Mouse (Mus musculus): Measurements from ENCODE around the gene Pdia3. TPM values are rescaled to one million over a fixed set of nuclear protein-coding genes. Genes with fewer than 3 reads are reported as not detected.

Gene Pdia3
- total and polyA plus RNA-seq, 3 experiments = 96.6 to 148 (median 145) TPM

Small RNA genes within 50 kb of the gene (microRNA-seq; reads per million reads assigned to microRNA genes)
- 0 reads per million in 2 experiments for gene Gm22953

Other genes with a start within 250 kb of the Pdia3 start
- gene Tubgcp4, start 243.1 kb upstream of the Pdia3 start, total RNA-seq (2021) = 10 to 100 TPM; 13.7 to 14.3 TPM
- 18.5 and 22.8 TPM in 2 replicates for gene Tubgcp4, start 243.1 kb upstream of the Pdia3 start, polyA plus RNA-seq (2012; rRNA removed)
- gene Zscan29, start 242.7 kb upstream of the Pdia3 start, total RNA-seq (2021) = 1 to 10 TPM; 5.2 to 6.4 TPM
- gene Zscan29, start 242.7 kb upstream of the Pdia3 start, polyA plus RNA-seq (2012; rRNA removed) = 2.0 and 2.3 TPM in 2 replicates
- gene Trp53bp1, start 142.4 kb upstream of the Pdia3 start, total RNA-seq (2021) = 10 to 100 TPM; 28.3 to 29.4 TPM
- gene Trp53bp1, start 142.4 kb upstream of the Pdia3 start, polyA plus RNA-seq (2012; rRNA removed) = 13.0 and 25.6 TPM in 2 replicates
- 1 to 10 TPM; 4.4 to 5.8 TPM for gene Map1a, start 124.2 kb upstream of the Pdia3 start, total RNA-seq (2021)
- gene Map1a, start 124.2 kb upstream of the Pdia3 start, polyA plus RNA-seq (2012; rRNA removed) = 3.1 and 4.3 TPM in 2 replicates
- 10 to 100 TPM; 85.1 to 93.6 TPM for gene Ppip5k1, start 58.4 kb upstream of the Pdia3 start, total RNA-seq (2021)
- gene Ppip5k1, start 58.4 kb upstream of the Pdia3 start, polyA plus RNA-seq (2012; rRNA removed) = 44.3 and 65.0 TPM in 2 replicates
- 1 to 10 TPM; 1.0 to 2.1 TPM for gene Ckmt1, start 56.1 kb upstream of the Pdia3 start, total RNA-seq (2021)
- gene Ckmt1, start 56.1 kb upstream of the Pdia3 start, polyA plus RNA-seq (2012; rRNA removed) = 4.7 and 5.3 TPM in 2 replicates
- not detected for gene Strc, start 26.6 kb upstream of the Pdia3 start, total RNA-seq (2021)
- 0.09 and 0.10 TPM in 2 replicates for gene Strc, start 26.6 kb upstream of the Pdia3 start, polyA plus RNA-seq (2012; rRNA removed)
- gene Catsper2, start within 50 bp of the Pdia3 start, total RNA-seq (2021) = 1 to 10 TPM; 3.8 to 4.2 TPM
- gene Catsper2, start within 50 bp of the Pdia3 start, polyA plus RNA-seq (2012; rRNA removed) = 3.4 and 4.3 TPM in 2 replicates
- gene Ell3, start 30.5 kb downstream of the Pdia3 start, total RNA-seq (2021) = under 1 TPM in 1 of 2 experiments, not detected in 1; 0.13 TPM
- 0.15 and 0.47 TPM in 2 replicates for gene Ell3, start 30.5 kb downstream of the Pdia3 start, polyA plus RNA-seq (2012; rRNA removed)
- gene Serf2, start 35.4 kb downstream of the Pdia3 start, total RNA-seq (2021) = 100 to 1,000 TPM; 369 to 415 TPM
- 339 and 340 TPM in 2 replicates for gene Serf2, start 35.4 kb downstream of the Pdia3 start, polyA plus RNA-seq (2012; rRNA removed)
- 10 to 100 TPM; 19.8 to 23.5 TPM for gene Hypk, start 39.5 kb downstream of the Pdia3 start, total RNA-seq (2021)
- gene Hypk, start 39.5 kb downstream of the Pdia3 start, polyA plus RNA-seq (2012; rRNA removed) = 10.4 and 19.4 TPM in 2 replicates
- gene Serinc4, start 43.0 kb downstream of the Pdia3 start, total RNA-seq (2021) = not detected
- 0.09 and 0.21 TPM in 2 replicates for gene Serinc4, start 43.0 kb downstream of the Pdia3 start, polyA plus RNA-seq (2012; rRNA removed)
- 10 to 100 TPM; 30.9 to 35.0 TPM for gene Mfap1b, start 60.3 kb downstream of the Pdia3 start, total RNA-seq (2021)
- 4.3 and 8.6 TPM in 2 replicates for gene Mfap1b, start 60.3 kb downstream of the Pdia3 start, polyA plus RNA-seq (2012; rRNA removed)
- gene Mfap1a, start 92.9 kb downstream of the Pdia3 start, total RNA-seq (2021) = 10 to 100 TPM; 30.5 to 33.1 TPM
- gene Mfap1a, start 92.9 kb downstream of the Pdia3 start, polyA plus RNA-seq (2012; rRNA removed) = 5.0 and 10.9 TPM in 2 replicates
- 1 to 10 TPM; 2.9 to 3.0 TPM for gene Wdr76, start 92.9 kb downstream of the Pdia3 start, total RNA-seq (2021)
- gene Wdr76, start 92.9 kb downstream of the Pdia3 start, polyA plus RNA-seq (2012; rRNA removed) = 1.2 and 2.0 TPM in 2 replicates